Mouse (Mus musculus): Measurements from ENCODE around the gene Mutyh. TPM values are rescaled to one million over a fixed set of nuclear protein-coding genes. Genes with fewer than 3 reads are reported as not detected.

The Mutyh gene
- polyA plus RNA-seq, 1 experiment from 2014 or later = 9.9 TPM

DNA sequence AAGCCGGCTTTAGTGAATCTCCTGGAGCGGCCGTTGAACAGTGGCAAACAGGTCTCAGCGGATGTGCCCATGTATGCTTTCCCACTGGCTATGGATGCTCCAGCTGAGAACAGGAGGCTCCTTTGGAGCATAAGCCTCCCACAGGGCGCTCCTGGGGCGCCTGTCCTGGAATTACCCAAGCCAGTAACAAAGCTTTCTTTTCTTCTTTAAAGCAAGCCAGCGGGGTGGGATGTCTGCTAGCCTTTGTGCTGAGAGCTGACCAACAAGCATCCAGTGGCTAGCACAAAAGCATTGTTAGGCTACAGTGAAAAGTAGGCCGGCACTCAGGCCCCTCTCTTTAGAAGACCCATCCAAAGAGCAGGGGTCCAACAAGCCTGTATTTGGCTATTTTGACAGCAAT is 25.4 kb upstream of the Mutyh start:
- Histone ChIP-seq H3K9me3 (replicated peaks; ENCODE audit: control insufficient read depth, low read length) (peaks cover 4% of the 10 kb centered on the region; the same call in 1 of the 2 replicates), H3K9ac (ENCODE audit: low read length) (no peak overlapping the region), H3K27me3 (ENCODE audit: control insufficient read depth, insufficient read depth, low read length) (no peaks in the 10 kb centered on the region), H3K4me3 (ENCODE audit: low read length) (no peak overlapping the region), H3K4me1 (ENCODE audit: control insufficient read depth, insufficient read depth, low read length) (no peaks in the 10 kb centered on the region), H3K36me3 (ENCODE audit: control insufficient read depth, insufficient read depth) (no peaks in the 10 kb centered on the region), H3K4me2 (ENCODE audit: low read depth, low read length) (no peak overlapping the region), H3K27ac (ENCODE audit: low read length) (no peak overlapping the region)
- WGBS = 31% methylated on average over 8 of the region's 8 CpGs
- no peak for ATAC-seq (replicated peaks; ENCODE audit: extremely low read depth, insufficient read depth, low FRiP score)

DNA sequence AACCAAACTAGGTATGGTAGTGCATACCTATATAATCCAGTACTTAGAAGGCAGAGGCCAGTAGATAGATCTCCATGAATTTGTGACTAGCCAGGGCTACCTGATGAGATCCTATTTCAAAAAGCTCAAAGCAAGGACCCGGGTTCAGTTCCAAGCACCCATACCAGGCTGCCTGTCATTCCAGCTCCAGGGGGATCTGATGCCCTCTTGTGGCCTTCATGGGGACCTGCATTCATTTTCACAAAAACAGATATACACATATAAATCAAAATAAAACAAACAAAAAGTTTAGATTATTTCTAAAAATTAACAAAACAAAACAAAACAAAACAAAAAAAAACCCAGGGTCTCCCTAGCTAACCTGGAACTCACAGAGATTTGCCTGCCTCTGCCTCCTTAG is 20.9 kb upstream of the Mutyh start:
- H3K9me3 ChIP-seq (replicated peaks; ENCODE audit: control insufficient read depth, low read length) = peaks cover 4% of the 10 kb centered on the region; the same call in 1 of the 2 replicates
- no peak overlapping the region for H3K4me2 ChIP-seq (ENCODE audit: low read depth, low read length)
- H3K27me3 ChIP-seq (ENCODE audit: control insufficient read depth, insufficient read depth, low read length) = no peaks in the 10 kb centered on the region
- H3K36me3 ChIP-seq (ENCODE audit: control insufficient read depth, insufficient read depth) = no peaks in the 10 kb centered on the region
- H3K9ac ChIP-seq (ENCODE audit: low read length) = no peak overlapping the region
- 94% methylated on average over 1 of the region's 1 CpGs for WGBS
- H3K4me3 ChIP-seq (ENCODE audit: low read length) = no peak overlapping the region
- H3K4me1 ChIP-seq (ENCODE audit: control insufficient read depth, insufficient read depth, low read length) = peaks cover 4% of the 10 kb centered on the region; the same call in 1 of the 2 replicates
- H3K27ac ChIP-seq (ENCODE audit: low read length) = no peak overlapping the region
- no peak for ATAC-seq (replicated peaks; ENCODE audit: extremely low read depth, insufficient read depth, low FRiP score)

DNA sequence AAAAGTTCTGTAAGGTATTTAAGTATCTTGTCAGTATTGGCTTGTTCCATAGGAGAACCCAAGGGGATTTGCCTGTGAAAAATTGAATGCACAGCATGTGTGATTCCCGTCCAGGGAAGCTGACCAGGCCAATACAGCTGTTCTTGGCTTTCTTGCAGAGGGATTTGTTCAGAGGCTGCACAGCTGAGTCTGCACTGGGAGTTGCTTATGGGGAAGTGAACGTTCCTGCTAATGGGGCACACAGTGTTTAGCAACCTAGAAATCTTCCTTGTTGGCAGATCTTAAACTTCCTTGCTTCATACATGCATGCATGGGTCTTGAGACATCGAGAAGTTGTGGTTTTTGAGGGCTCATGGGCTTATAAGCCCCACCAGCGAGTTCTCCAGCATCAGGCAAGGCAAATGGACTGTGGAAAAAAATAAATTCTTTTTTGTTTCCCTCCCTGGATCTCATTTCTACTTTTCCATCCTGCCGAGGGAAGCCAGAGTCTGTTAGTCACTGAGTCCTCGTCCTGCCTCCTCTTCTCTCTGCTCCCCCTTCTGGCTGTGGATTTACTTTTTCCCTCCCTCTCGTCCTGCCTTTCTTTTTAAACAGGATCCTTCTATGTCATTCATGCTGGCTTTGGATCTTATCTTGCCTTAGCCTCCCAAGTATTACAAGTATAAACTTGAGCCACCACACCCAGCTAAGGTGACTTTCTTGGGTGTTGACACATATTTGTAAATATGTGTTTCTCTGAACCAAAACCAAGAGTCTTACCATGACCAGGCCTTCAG is 19.4 kb upstream of the Mutyh start:
- H3K9ac ChIP-seq (ENCODE audit: low read length) = no peak overlapping the region
- WGBS = 39% methylated on average over 7 of the region's 7 CpGs
- ATAC-seq (replicated peaks; ENCODE audit: extremely low read depth, insufficient read depth, low FRiP score) = no peak
- H3K27ac ChIP-seq (ENCODE audit: low read length) = no peak overlapping the region
- H3K27me3 ChIP-seq (ENCODE audit: control insufficient read depth, insufficient read depth, low read length) = no peaks in the 10 kb centered on the region
- no peaks in the 10 kb centered on the region for H3K36me3 ChIP-seq (ENCODE audit: control insufficient read depth, insufficient read depth)
- peaks cover 4% of the 10 kb centered on the region; the same call in 1 of the 2 replicates for H3K4me1 ChIP-seq (ENCODE audit: control insufficient read depth, insufficient read depth, low read length)
- no peak overlapping the region for H3K4me3 ChIP-seq (ENCODE audit: low read length)
- no peak overlapping the region for H3K4me2 ChIP-seq (ENCODE audit: low read depth, low read length)
- peaks cover 4% of the 10 kb centered on the region; the same call in 1 of the 2 replicates for H3K9me3 ChIP-seq (replicated peaks; ENCODE audit: control insufficient read depth, low read length)

DNA sequence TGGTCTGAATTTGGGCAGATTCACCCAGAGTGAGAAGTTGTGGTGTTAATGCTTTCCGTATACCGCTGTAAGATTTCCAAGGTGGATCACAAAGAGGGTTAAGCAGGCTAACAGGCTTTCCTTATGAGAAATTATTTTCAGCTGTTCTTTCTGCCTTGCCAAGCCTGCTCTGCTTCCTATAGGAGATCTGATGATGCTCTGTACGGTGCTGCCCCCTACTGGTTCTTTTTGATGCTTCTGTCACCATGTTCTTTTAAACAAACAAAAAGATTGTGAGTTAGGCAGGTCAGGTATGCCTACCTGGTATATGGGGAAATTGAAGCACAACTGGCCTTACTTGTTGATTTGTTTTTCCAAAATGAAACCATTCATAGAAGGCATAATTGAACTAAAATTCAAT is 18.6 kb upstream of the Mutyh start:
- Histone ChIP-seq H3K27me3 (ENCODE audit: control insufficient read depth, insufficient read depth, low read length) (no peaks in the 10 kb centered on the region), H3K4me1 (ENCODE audit: control insufficient read depth, insufficient read depth, low read length) (peaks cover 4% of the 10 kb centered on the region; the same call in 1 of the 2 replicates), H3K9ac (ENCODE audit: low read length) (no peak overlapping the region), H3K36me3 (ENCODE audit: control insufficient read depth, insufficient read depth) (no peaks in the 10 kb centered on the region), H3K27ac (ENCODE audit: low read length) (no peak overlapping the region), H3K4me2 (ENCODE audit: low read depth, low read length) (no peak overlapping the region), H3K4me3 (ENCODE audit: low read length) (no peak overlapping the region), H3K9me3 (replicated peaks; ENCODE audit: control insufficient read depth, low read length) (peaks cover 4% of the 10 kb centered on the region; the same call in 1 of the 2 replicates)
- 10% methylated on average over 3 of the region's 3 CpGs for WGBS
- ATAC-seq (replicated peaks; ENCODE audit: extremely low read depth, insufficient read depth, low FRiP score) = no peak

DNA sequence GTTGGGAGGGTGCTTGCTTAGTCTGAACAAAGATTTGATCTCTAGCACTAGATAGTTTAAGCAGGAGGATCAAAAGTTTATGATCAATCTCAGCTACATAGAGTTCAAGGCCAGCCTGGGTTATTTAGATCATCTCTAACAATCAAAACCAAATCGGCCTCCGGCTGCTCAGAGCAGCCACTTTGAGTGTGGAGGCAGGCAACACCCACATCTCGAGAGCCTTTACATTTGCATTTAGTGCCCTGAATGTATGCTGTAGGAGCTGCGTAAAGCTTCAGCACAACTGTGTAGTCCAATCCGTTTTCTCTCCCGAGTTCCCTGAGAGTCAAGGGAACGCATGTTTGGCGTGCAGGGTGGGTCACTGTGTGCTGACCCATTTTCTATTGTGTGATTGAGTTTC is 15.1 kb upstream of the Mutyh start:
- Histone ChIP-seq H3K4me1 (ENCODE audit: control insufficient read depth, insufficient read depth, low read length) (peaks cover 13% of the 10 kb centered on the region), H3K27me3 (ENCODE audit: control insufficient read depth, insufficient read depth, low read length) (no peaks in the 10 kb centered on the region), H3K9me3 (replicated peaks; ENCODE audit: control insufficient read depth, low read length) (no peaks in the 10 kb centered on the region), H3K4me3 (ENCODE audit: low read length) (no peak overlapping the region), H3K36me3 (ENCODE audit: control insufficient read depth, insufficient read depth) (no peaks in the 10 kb centered on the region), H3K4me2 (ENCODE audit: low read depth, low read length) (no peak overlapping the region), H3K27ac (ENCODE audit: low read length) (no peak overlapping the region), H3K9ac (ENCODE audit: low read length) (no peak overlapping the region)
- ATAC-seq (replicated peaks; ENCODE audit: extremely low read depth, insufficient read depth, low FRiP score) = no peak
- WGBS = 84% methylated on average over 8 of the region's 8 CpGs

DNA sequence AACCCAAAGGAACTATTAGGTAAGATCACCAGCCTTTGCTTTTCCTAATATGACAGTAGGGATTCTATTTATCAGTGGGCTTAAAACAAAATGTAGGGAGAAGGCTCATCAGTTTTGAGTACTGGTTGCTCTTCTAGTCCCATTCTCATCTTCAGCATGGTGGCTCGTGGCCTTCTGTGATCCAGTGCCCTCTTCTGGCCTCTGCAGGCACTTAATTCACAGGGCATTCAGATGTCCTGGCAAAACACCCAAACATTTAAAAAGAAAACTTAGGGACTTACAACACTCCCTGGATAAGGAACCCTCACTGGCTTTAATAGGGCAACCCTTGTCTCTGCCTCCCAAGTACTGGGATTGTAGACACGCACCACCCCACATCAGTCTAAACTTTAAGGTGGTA is 13.2 kb upstream of the Mutyh start:
- H3K36me3 ChIP-seq (ENCODE audit: control insufficient read depth, insufficient read depth) = no peaks in the 10 kb centered on the region
- 70% methylated on average over 2 of the region's 2 CpGs for WGBS
- H3K27me3 ChIP-seq (ENCODE audit: control insufficient read depth, insufficient read depth, low read length) = no peaks in the 10 kb centered on the region
- H3K9ac ChIP-seq (ENCODE audit: low read length) = no peak overlapping the region
- no peak overlapping the region for H3K27ac ChIP-seq (ENCODE audit: low read length)
- H3K4me1 ChIP-seq (ENCODE audit: control insufficient read depth, insufficient read depth, low read length) = peaks cover 9% of the 10 kb centered on the region
- H3K4me3 ChIP-seq (ENCODE audit: low read length) = no peak overlapping the region
- H3K9me3 ChIP-seq (replicated peaks; ENCODE audit: control insufficient read depth, low read length) = no peaks in the 10 kb centered on the region
- no peak overlapping the region for H3K4me2 ChIP-seq (ENCODE audit: low read depth, low read length)
- ATAC-seq (replicated peaks; ENCODE audit: extremely low read depth, insufficient read depth, low FRiP score) = no peak

DNA sequence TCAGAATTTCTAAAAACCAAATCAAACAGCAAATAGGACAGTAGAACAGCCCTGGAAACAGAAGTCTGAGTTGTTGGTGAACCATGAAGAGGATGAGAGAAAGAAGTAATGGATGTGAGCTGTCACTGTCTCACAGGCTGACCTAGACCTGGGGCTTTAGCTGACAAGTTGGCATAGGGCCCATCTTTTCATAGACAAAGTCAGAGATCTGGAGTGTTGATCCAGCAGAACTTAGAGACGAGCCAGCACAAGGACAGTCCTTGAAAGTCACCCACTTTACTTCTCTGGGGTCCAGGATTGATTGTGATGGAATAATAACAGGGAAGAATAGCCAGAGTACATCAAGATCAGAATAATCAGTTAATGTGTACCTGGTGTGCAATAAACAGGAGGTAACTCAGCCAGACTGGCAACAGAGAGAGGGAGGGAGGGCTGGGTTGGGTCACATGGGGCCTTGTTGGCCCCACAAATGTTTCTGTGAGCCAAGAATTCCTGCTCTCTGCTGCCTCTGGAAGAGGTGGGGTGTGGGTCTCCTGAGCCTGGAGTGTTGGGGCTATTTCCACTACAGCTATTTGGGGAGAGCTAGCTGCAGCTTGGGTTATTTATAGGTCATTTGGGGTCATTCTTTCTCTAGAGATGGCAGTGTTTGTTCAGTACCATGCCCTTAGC is 10.9 kb upstream of the Mutyh start:
- WGBS = 30% methylated on average over 1 of the region's 1 CpGs

DNA sequence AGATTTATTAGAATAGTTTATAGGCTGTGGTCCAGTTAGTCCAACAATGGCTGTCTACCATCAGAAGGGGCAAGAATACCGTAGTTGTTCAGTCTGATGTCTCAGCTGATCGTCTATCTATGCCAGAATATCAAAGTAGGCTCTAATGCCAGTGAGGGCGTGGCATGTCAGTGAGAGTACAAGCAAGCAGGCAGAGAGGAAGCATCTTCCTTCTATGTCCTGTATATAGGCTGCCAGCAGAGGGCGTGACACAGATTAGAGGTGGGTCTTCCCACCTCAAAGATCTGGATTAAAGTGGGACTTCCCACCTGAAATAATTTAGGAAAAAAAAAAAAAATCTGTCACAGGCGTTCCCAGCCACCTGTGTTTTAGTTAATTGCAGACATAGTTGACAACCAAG is 7.6 kb upstream of the Mutyh start:
- no peak overlapping the region for H3K9ac ChIP-seq (ENCODE audit: low read length)
- peaks cover 9% of the 10 kb centered on the region for H3K4me1 ChIP-seq (ENCODE audit: control insufficient read depth, insufficient read depth, low read length)
- no peak for ATAC-seq (replicated peaks; ENCODE audit: extremely low read depth, insufficient read depth, low FRiP score)

More for the DNA sequence above, 10.9 kb upstream of the Mutyh start:
- Histone ChIP-seq H3K9me3 (replicated peaks; ENCODE audit: control insufficient read depth, low read length) (no peaks in the 10 kb centered on the region), H3K36me3 (ENCODE audit: control insufficient read depth, insufficient read depth) (no peaks in the 10 kb centered on the region), H3K4me1 (ENCODE audit: control insufficient read depth, insufficient read depth, low read length) (peaks cover 9% of the 10 kb centered on the region), H3K27me3 (ENCODE audit: control insufficient read depth, insufficient read depth, low read length) (no peaks in the 10 kb centered on the region), H3K4me2 (ENCODE audit: low read depth, low read length) (peak overlapping the region; percentile 37), H3K27ac (ENCODE audit: low read length) (peak overlapping the region; percentile 90), H3K9ac (ENCODE audit: low read length) (no peak overlapping the region), H3K4me3 (ENCODE audit: low read length) (no peak overlapping the region)
- ATAC-seq (replicated peaks; ENCODE audit: extremely low read depth, insufficient read depth, low FRiP score) = peak; percentile 93

DNA sequence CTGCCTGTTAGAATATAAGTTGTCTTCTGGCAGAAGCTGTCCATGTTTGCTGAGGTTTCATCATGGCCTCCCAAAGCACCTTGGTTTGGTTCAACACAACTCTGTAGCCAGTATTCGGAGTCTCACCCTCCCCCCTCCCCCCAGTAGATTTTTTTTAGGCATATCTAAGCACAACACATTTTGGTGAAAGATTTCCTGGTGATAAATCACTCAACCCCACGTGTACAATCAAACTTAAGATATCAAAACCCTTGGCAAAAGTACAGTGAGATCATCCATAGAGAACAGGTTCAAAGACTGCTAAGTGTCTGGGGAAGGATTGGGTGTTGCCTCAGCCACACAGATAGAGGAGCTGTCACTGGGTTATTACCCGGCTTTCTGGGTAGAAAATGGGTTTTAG is 3.5 kb downstream of the Mutyh start:
- peaks cover 11% of the 10 kb centered on the region for H3K4me1 ChIP-seq (ENCODE audit: control insufficient read depth, insufficient read depth, low read length)
- no peaks in the 10 kb centered on the region for H3K36me3 ChIP-seq (ENCODE audit: control insufficient read depth, insufficient read depth)
- ATAC-seq (replicated peaks; ENCODE audit: extremely low read depth, insufficient read depth, low FRiP score) = no peak
- H3K9me3 ChIP-seq (replicated peaks; ENCODE audit: control insufficient read depth, low read length) = no peaks in the 10 kb centered on the region
- no peak overlapping the region for H3K4me3 ChIP-seq (ENCODE audit: low read length)
- no peaks in the 10 kb centered on the region for H3K27me3 ChIP-seq (ENCODE audit: control insufficient read depth, insufficient read depth, low read length)
- no peak overlapping the region for H3K4me2 ChIP-seq (ENCODE audit: low read depth, low read length)
- WGBS = 63% methylated on average over 3 of the region's 3 CpGs
- H3K27ac ChIP-seq (ENCODE audit: low read length) = no peak overlapping the region
- H3K9ac ChIP-seq (ENCODE audit: low read length) = no peak overlapping the region

More for the DNA sequence above, 7.6 kb upstream of the Mutyh start:
- WGBS = 33% methylated on average over 5 of the region's 5 CpGs
- Histone ChIP-seq H3K27me3 (ENCODE audit: control insufficient read depth, insufficient read depth, low read length) (no peaks in the 10 kb centered on the region), H3K4me3 (ENCODE audit: low read length) (no peak overlapping the region), H3K36me3 (ENCODE audit: control insufficient read depth, insufficient read depth) (peaks cover 19% of the 10 kb centered on the region), H3K9me3 (replicated peaks; ENCODE audit: control insufficient read depth, low read length) (no peaks in the 10 kb centered on the region), H3K4me2 (ENCODE audit: low read depth, low read length) (no peak overlapping the region), H3K27ac (ENCODE audit: low read length) (no peak overlapping the region)
